Mouse (Mus musculus) MEL (cell line): ENCODE results near the gene Bag6. TPM values are rescaled to one million over a fixed set of nuclear protein-coding genes. Genes with fewer than 3 reads are reported as not detected.

Experiments used
- DNase-seq: peaks from one replicate; pipeline ENCODE4 v3.0.0; 2011; ENCODE audit warnings: low read depth, low spot score
- H3K27ac ChIP-seq: 2 replicates; pipeline ENCODE4 v1.5.1; 2012; ENCODE audit warnings: low read depth, mild to moderate bottlenecking, control low read depth, low read length, moderate library complexity; ENCODE audit not compliant: control insufficient read depth
- H3K27me3 ChIP-seq, 2 experiments: fragments of 150-350 bp in 1 of 2; sonication (generic) in 1 of 2; 2 replicates each; pipeline ENCODE4 v1.6.1; 2012; ENCODE audit warnings: low read length in 2 of 2, mild to moderate bottlenecking in 2 of 2, improper control_type of control experiment in 1 of 2, moderate library complexity in 1 of 2; ENCODE audit not compliant: insufficient read depth in 2 of 2, control insufficient read depth in 1 of 2
- H3K36me3 ChIP-seq, 2 experiments: 2 replicates each; pipeline ENCODE4 v1.6.1; 2012 to 2014; ENCODE audit warnings: low read length in 2 of 2, improper control_type of control experiment in 1 of 2, inconsistent platforms in 1 of 2, mild to moderate bottlenecking in 1 of 2; ENCODE audit not compliant: insufficient read depth in 2 of 2, control insufficient read depth in 1 of 2
- H3K4me1 ChIP-seq, 2 experiments: fragments of 150-350 bp in 1 of 2; sonication (generic) in 1 of 2; 2 replicates each; pipeline ENCODE4 v1.6.1; 2012; ENCODE audit warnings: low read length in 2 of 2, improper control_type of control experiment in 1 of 2, mild to moderate bottlenecking in 1 of 2; ENCODE audit not compliant: insufficient read depth in 2 of 2, control insufficient read depth in 1 of 2
- H3K4me3 ChIP-seq, 2 experiments: fragments of 150-350 bp in 1 of 2; sonication (generic) in 1 of 2; 2 replicates each; pipeline ENCODE4 v1.5.1; 2012; ENCODE audit warnings: low read depth in 2 of 2, low read length in 2 of 2, mild to moderate bottlenecking in 2 of 2, moderate library complexity in 2 of 2, control low read depth in 1 of 2, improper control_type of control experiment in 1 of 2; ENCODE audit not compliant: control insufficient read depth in 1 of 2, insufficient read depth in 1 of 2
- H3K79me2 ChIP-seq: 2 replicates; pipeline ENCODE4 v1.6.1; 2012; ENCODE audit warnings: mild to moderate bottlenecking, low read length, moderate library complexity; ENCODE audit not compliant: control insufficient read depth, poor library complexity, insufficient read depth
- H3K9ac ChIP-seq: 2 replicates; pipeline ENCODE4 v1.6.1; 2012; ENCODE audit warnings: low read depth, mild to moderate bottlenecking, control low read depth, low read length, moderate library complexity; ENCODE audit not compliant: control insufficient read depth, poor library complexity, severe bottlenecking
- H3K9me3 ChIP-seq: fragments of 150-350 bp; sonication (generic); replicated peaks from 2 replicates; pipeline ENCODE4 v1.6.1; 2012; ENCODE audit warnings: mild to moderate bottlenecking, low read length, improper control_type of control experiment, moderate library complexity; ENCODE audit not compliant: insufficient read depth
- BHLHE40 ChIP-seq: IDR thresholded peaks from 2 replicates; pipeline ENCODE4 v1.6.1; 2012; ENCODE audit warnings: low read depth, mild to moderate bottlenecking, inconsistent platforms, low read length, improper control_type of control experiment, borderline replicate concordance
- CHD2 ChIP-seq: IDR thresholded peaks from 2 replicates; pipeline ENCODE4 v1.6.1; 2011; ENCODE audit warnings: low read length, improper control_type of control experiment
- CTCF ChIP-seq, 3 experiments: IDR thresholded peaks in 2 of 3; conservative IDR thresholded peaks in 1 of 3; 2 replicates each; pipeline ENCODE4 v1.5.1; 2011 to 2012; ENCODE audit warnings: low read length in 3 of 3, low read depth in 2 of 3, mild to moderate bottlenecking in 2 of 3, improper control_type of control experiment in 1 of 3, inconsistent platforms in 1 of 3, mixed read lengths in 1 of 3, moderate library complexity in 1 of 3; ENCODE audit not compliant: control insufficient read depth in 1 of 3, insufficient read depth in 1 of 3, poor library complexity in 1 of 3, severe bottlenecking in 1 of 3
- ETS1 ChIP-seq: IDR thresholded peaks from 2 replicates; pipeline ENCODE4 v1.6.1; 2012; ENCODE audit warnings: low read depth, mild to moderate bottlenecking, inconsistent platforms, low read length, improper control_type of control experiment, moderate library complexity
- HCFC1 ChIP-seq: IDR thresholded peaks from 2 replicates; pipeline ENCODE4 v1.6.1; 2012; ENCODE audit warnings: low read depth, mild to moderate bottlenecking, inconsistent platforms, low read length, improper control_type of control experiment, moderate library complexity
- JUND ChIP-seq: IDR thresholded peaks from 2 replicates; pipeline ENCODE4 v1.6.1; 2011; ENCODE audit warnings: low read depth, mild to moderate bottlenecking, improper control_type of control experiment, low read length
- MEF2A ChIP-seq: IDR thresholded peaks from 2 replicates; pipeline ENCODE4 v1.6.1; 2014; ENCODE audit warnings: low read depth, mild to moderate bottlenecking, inconsistent platforms, low read length, improper control_type of control experiment; ENCODE audit not compliant: poor library complexity, insufficient replicate concordance, severe bottlenecking; ENCODE audit errors: extremely low read depth
- MXI1 ChIP-seq: IDR thresholded peaks from 2 replicates; pipeline ENCODE4 v1.6.1; 2011; ENCODE audit warnings: mild to moderate bottlenecking, low read depth, low read length, improper control_type of control experiment
- MYC ChIP-seq: IDR thresholded peaks from 2 replicates; pipeline ENCODE4 v1.6.1; 2011; ENCODE audit warnings: low read depth, mild to moderate bottlenecking, low read length, improper control_type of control experiment, moderate library complexity
- POLR2A ChIP-seq, 2 experiments: IDR thresholded peaks; 2 replicates each; pipeline ENCODE4 v1.6.1; 2011 to 2012; ENCODE audit warnings: low read length in 2 of 2, mild to moderate bottlenecking in 2 of 2, control low read depth in 1 of 2, improper control_type of control experiment in 1 of 2, low read depth in 1 of 2, moderate library complexity in 1 of 2; ENCODE audit not compliant: control insufficient read depth in 1 of 2, insufficient read depth in 1 of 2, poor library complexity in 1 of 2
- POLR2AphosphoS2 ChIP-seq: IDR thresholded peaks from 2 replicates; pipeline ENCODE4 v1.6.1; 2011; ENCODE audit warnings: low read length, improper control_type of control experiment
- POLR2AphosphoS5 ChIP-seq: IDR thresholded peaks from 2 replicates; pipeline ENCODE4 v1.6.1; 2012; ENCODE audit warnings: low read depth, borderline replicate concordance, mild to moderate bottlenecking, inconsistent platforms, low read length, moderate library complexity, mixed read lengths
- SIN3A ChIP-seq: IDR thresholded peaks from 2 replicates; pipeline ENCODE4 v1.6.1; 2012; ENCODE audit warnings: low read length, improper control_type of control experiment, inconsistent platforms
- ZC3H11A ChIP-seq: IDR thresholded peaks from 2 replicates; pipeline ENCODE4 v1.6.1; 2012; ENCODE audit warnings: low read depth, mild to moderate bottlenecking, inconsistent platforms, low read length, improper control_type of control experiment
- ZKSCAN1 ChIP-seq: IDR thresholded peaks from 2 replicates; pipeline ENCODE4 v1.6.1; 2012; ENCODE audit warnings: low read depth, mild to moderate bottlenecking, inconsistent platforms, low read length, improper control_type of control experiment, moderate library complexity
- ZMIZ1 ChIP-seq: IDR thresholded peaks from 2 replicates; pipeline ENCODE4 v1.6.1; 2012; ENCODE audit warnings: low read depth, mild to moderate bottlenecking, inconsistent platforms, low read length, improper control_type of control experiment, moderate library complexity
- polyA plus RNA-seq, 2 experiments: library from polyadenylated mRNA; stranded (reverse) in 1 of 2; unstranded in 1 of 2; fragments of >175 nt in 1 of 2; fragments of >200 nt in 1 of 2; gene quantifications; 2 replicates each; pipeline versions ENCODE4 v1.2.1 to v1.2.4; 2012; ENCODE audit warnings: low replicate concordance in 2 of 2, low read depth in 1 of 2; ENCODE audit not compliant: insufficient read length in 2 of 2, insufficient read depth in 1 of 2, missing spikeins in 1 of 2
- total RNA-seq: library from RNA; depleted of rRNA; stranded (reverse); fragments of 300-350 nt; gene quantifications from 2 replicates; pipeline ENCODE4 v1.2.3, GENCODE M21; 2012

The Bag6 gene
- total and polyA plus RNA-seq, 3 experiments = 102 to 283 TPM; not detected in 1

DNA sequence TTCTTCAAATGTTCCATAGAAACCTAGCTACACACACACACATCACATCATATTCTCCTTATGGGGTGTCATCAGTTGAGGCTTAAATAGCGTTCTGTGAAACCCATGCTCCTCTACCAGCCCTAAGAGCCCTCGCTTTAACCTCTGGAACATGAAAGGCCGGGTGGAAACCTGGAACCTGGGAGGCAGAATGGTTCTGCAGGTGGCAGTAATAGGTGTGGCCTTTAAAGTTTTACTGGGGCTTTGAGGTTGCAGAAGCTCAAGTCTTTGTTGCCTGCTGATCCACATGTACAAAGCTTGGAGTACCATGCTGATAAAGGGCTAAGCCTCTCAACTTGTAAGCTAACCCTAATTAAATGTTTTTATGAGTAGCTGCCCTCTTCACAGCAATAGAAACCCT lies 12.4 kb downstream of the Bag6 start:
- Histone ChIP-seq H3K27ac (no peak overlapping the region), H3K27me3 (no peaks in the 10 kb centered on the region), H3K79me2 (peaks cover 1% of the 10 kb centered on the region; the same call in 1 of the 2 replicates), H3K4me3 (no peak overlapping the region), H3K9me3 (no peaks in the 10 kb centered on the region), H3K4me1 (no peaks in the 10 kb centered on the region), H3K9ac (no peak overlapping the region), H3K36me3 (peaks cover 7 to 10% of the 10 kb centered on the region in 2 experiments)
- TF ChIP-seq BHLHE40 = no peak
- no peak for TF ChIP-seq SIN3A
- 0 out of 2 replicates have a peak, but pooled peaks have one; percentile 20 for TF ChIP-seq MXI1
- 0 out of 2 replicates have a peak, but pooled peaks have one; percentile 37 for TF ChIP-seq POLR2AphosphoS5
- TF ChIP-seq POLR2AphosphoS2 = 0 out of 2 replicates have a peak, but pooled peaks have one; percentile 84
- TF ChIP-seq CHD2 = peak; percentile 15; the same call in 1 of the 2 replicates
- TF ChIP-seq MEF2A = no peak
- no peak for TF ChIP-seq MYC
- DNase-seq = peak; percentile 48

DNA sequence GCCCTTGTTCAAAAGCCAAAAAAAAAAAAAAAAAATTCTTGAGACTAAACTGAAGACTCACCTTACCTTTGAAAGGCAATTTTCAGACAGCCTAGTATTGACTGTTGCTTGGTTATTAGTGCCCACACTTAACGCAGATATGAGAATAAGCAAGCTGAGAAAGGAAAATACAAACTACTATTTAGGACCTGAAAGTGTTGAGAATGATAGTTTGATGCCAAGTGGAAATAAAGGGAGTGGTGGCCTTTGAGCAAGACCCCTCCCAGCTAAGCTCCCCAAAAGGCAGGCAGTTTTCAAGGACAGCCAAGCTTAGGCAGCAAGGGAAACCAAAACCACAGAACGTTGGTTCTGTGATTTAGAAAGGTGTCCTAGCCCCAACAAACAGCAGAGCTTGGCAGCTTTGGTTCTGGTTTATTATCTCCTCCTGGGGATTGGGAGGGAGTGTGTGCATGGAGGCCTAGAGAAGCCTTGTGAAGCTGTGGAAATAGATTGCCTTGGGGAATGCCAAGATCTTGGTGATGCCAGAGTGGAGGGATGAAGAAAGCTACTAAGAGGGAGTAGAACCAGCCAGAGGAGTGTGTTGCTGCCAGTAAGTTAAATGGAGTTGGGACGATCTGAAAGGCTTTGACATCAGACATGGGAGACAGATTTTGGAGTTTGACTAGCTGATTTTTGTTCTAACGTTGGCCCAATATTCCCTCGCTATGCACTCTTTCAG lies 13.1 kb downstream of the Bag6 start:
- no peaks in the 10 kb centered on the region for H3K27me3 ChIP-seq
- H3K79me2 ChIP-seq = peaks cover 1% of the 10 kb centered on the region; the same call in 1 of the 2 replicates
- no peaks in the 10 kb centered on the region for H3K9me3 ChIP-seq
- peaks cover 7 to 8% of the 10 kb centered on the region in 2 experiments for H3K36me3 ChIP-seq
- no peak overlapping the region for H3K9ac ChIP-seq
- DNase-seq = peak; percentile 39
- H3K4me3 ChIP-seq = no peak overlapping the region
- H3K4me1 ChIP-seq = no peaks in the 10 kb centered on the region
- TF ChIP-seq ETS1 (no peak), POLR2A (IDR thresholded peaks at IDR 0.05; ENCODE audit: control insufficient read depth in 1 of 2, insufficient read depth in 1 of 2, low read depth in 1 of 2, low read length in 2 of 2, poor library complexity in 1 of 2) (peak in 1 of 2 experiments; percentile 65; a peak in 2 of 4 replicates), ZC3H11A (no peak), CTCF (IDR thresholded peaks at IDR 0.05 in 2 of 3, conservative IDR thresholded peaks at IDR 0.05 in 1 of 3; ENCODE audit: control insufficient read depth in 1 of 3, insufficient read depth in 1 of 3, low read depth in 2 of 3, low read length in 3 of 3, poor library complexity in 1 of 3, severe bottlenecking in 1 of 3) (no peak), HCFC1 (no peak), ZKSCAN1 (no peak), JUND (no peak), ZMIZ1 (peak; percentile 45; the same call in 1 of the 2 replicates), POLR2AphosphoS2 (peak; percentile 86)
- H3K27ac ChIP-seq = no peak overlapping the region
